Mouse (Mus musculus) brain, adult 2 months (tissue): ENCODE data around the gene E130311K13Rik.

Experiments used
- DNase-seq: peaks from one replicate; pipeline ENCODE4 v3.0.0; 2011; ENCODE audit warnings: low read depth, low spot score

E130311K13Rik gene

DNA sequence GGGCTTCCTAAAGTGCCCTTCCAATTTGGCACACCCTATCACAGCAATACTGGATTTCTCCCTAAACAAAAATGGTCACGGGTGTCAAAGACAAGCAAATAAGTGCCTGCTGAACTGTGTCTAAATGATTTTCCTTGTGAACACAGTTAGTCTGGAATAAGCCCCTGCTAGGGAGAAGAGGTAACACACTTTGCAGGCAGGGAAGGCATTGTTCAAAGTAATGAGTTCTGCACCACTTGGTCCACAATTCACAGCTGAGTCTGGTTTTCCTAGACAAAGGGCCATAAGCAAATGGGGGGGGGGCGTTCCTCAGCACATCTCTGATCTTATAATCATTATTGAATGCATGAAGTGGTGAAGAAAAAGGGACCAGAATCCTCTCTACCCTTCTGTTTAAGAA is 33.5 kb downstream of the E130311K13Rik start:
- DNase-seq: no peak

GRCm38 (mm10) chr3:63893677-63894076 is 35.6 kb downstream of the E130311K13Rik start:
- DNase-seq: no peak

DNA sequence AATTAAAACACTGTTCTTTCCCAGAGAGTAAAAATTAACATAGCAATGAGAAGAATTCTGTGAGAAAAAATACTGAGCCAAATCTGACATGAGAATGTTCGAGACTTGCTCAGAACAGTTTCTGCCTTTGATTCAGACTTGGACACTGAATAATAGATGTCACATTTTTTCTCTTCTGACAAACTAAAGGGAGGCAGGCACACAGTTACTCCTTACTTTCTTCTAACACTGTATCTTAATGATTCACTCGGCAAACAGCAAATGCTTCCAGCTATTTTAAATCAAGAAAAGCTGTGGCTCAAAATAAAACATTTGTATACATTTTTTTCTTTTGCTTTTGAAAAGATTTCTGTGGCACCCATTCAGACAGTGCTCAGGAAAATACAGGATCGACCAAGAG is 37.1 kb downstream of the E130311K13Rik start:
- peak; percentile 28 for DNase-seq

DNA sequence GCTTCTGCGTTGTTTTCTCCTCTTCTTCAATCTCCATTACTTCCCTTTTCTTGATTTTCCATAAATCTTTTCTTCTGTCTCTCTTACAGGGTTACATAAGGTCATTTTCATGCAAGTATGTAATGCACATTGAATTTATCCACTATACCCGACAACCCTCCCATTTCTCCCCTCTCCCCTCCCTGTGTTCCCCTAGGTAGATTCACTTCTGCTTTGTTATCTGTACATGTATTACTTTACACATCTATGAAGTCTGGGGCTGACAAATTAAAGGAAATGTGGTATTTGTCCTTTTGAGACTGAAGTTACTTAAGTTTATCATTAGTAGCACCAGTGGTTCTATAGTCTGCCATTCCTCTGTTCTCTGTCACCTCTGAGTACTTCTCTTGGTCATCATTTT is 48.2 kb downstream of the E130311K13Rik start:
- no peak for DNase-seq

GRCm38 (mm10) chr3:63878995-63879666 is 50.1 kb downstream of the E130311K13Rik start:
- DNase-seq: no peak

DNA sequence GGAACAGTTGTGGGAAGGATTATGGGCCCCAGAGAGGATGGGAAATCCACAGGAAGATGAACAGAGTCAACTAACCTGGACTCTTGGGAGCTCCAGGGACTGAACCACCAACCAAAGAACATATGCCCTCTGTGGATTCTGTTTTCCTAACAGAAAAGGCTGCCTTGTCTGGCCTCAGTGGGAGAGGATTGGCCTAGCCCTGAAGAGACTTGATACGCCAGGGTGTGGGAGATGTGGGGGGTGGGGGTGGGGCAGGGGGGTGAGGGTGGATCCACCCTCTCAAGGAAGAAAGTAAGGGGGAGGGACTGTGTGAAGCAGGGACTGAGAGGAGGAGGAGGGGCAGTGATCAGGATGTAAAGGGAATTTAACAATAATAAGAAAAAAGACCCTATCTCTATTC is 56.5 kb downstream of the E130311K13Rik start:
- DNase-seq: no peak

DNA sequence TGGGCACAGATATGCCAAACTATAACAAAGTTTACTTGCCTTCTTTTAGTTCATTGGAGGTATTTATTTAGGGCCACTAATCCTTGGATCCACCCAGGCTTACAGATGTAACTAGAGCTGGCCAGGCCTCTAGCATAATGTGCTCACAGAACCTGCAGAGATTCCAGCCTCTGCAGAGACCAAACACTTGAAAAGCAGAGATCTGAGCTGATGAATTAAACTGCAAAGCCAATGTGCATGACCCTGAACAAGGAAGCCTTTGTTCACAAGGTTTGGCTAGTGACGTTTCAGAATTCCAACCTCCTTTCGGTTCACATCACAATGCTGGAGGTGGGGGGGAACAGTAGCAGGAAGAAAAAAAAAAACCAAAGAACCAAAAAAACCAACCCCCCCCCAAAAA is 58.0 kb downstream of the E130311K13Rik start:
- peak; percentile 16 for DNase-seq

GRCm38 (mm10) chr3:63868285-63868684 is 61.0 kb downstream of the E130311K13Rik start:
- DNase-seq: peak; percentile 59

DNA sequence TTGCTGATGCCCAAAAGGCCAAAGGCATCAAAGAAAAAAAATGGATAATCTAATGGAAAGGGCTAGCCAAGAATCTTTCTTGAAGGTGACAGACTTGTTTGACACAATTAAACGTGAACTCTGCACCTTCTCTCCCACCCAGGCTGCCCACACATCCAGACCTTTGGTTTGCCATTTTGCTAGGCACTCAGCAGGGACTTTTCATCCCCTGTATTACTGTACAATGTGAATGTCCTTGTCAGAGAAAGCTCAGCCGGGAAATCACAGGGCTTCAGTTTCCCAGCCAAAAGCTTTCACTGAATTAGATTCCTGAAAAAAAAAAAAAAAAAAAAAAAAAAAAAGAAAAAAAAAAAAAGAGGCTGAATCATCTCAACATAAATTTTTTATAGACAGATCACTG is 64.2 kb downstream of the E130311K13Rik start:
- peak; percentile 26 for DNase-seq
